Mouse (Mus musculus) frontal cortex, postnatal 25 days (tissue): ENCODE measurements at regions not wholly inside any gene's neighbourhood (a gene's known extent, or its start where the extent isn't known, plus 50 kb on each side); places are given as distances from the start of the nearest gene placed in this dataset.

Experiments used
- DNase-seq, 2 experiments: peaks; one replicate each; pipeline ENCODE4 v3.0.0; 2022; ENCODE audit warnings: low spot score in 2 of 2

GRCm38 (mm10) chr10:41018888-41019287 is 53.2 kb downstream of the Gpr6 start:
- no peak for DNase-seq

GRCm38 (mm10) chr10:41016547-41016946 is 55.5 kb downstream of the Gpr6 start:
- DNase-seq: no peak

GRCm38 (mm10) chr10:41015654-41016053 is 56.4 kb downstream of the Gpr6 start:
- DNase-seq: peak; percentile 53 to 57

- DNase-seq: no peak
These were observed 61.5 kb downstream of the Gpr6 start for GRCm38 (mm10) chr10:41010585-41010984.

GRCm38 (mm10) chr10:41007866-41008265 is 64.2 kb downstream of the Gpr6 start:
- no peak for DNase-seq

GRCm38 (mm10) chr10:41006634-41007033 is 65.5 kb downstream of the Gpr6 start:
- no peak for DNase-seq

- no peak for DNase-seq
These were observed 66.3 kb downstream of the Gpr6 start for GRCm38 (mm10) chr10:41005776-41006175.

- DNase-seq: no peak
These were observed 67.3 kb downstream of the Gpr6 start for GRCm38 (mm10) chr10:41004753-41005152.

- DNase-seq: peak; percentile 10 to 38
These were observed 67.9 kb downstream of the Gpr6 start for GRCm38 (mm10) chr10:41004044-41004689.

- no peak for DNase-seq
These were observed 68.9 kb downstream of the Gpr6 start for GRCm38 (mm10) chr10:41003197-41003596.

- no peak for DNase-seq
These were observed 71.1 kb downstream of the Gpr6 start for GRCm38 (mm10) chr10:41000965-41001364.

- no peak for DNase-seq
These were observed 72.6 kb downstream of the Gpr6 start for GRCm38 (mm10) chr10:40999486-40999885.

GRCm38 (mm10) chr10:40998799-40999198 is 73.3 kb downstream of the Gpr6 start:
- DNase-seq: no peak

GRCm38 (mm10) chr10:40998330-40998729 is 73.8 kb downstream of the Gpr6 start:
- DNase-seq: no peak

GRCm38 (mm10) chr10:40997606-40998005 is 74.5 kb downstream of the Gpr6 start:
- DNase-seq: no peak
